Mouse (Mus musculus) stomach, postnatal 0 days (tissue): ENCODE data around the gene Jak1. TPM values are rescaled to one million over a fixed set of nuclear protein-coding genes. Genes with fewer than 3 reads are reported as not detected.

ENCODE experiments used
- ATAC-seq: fragments of 200-750 bp; cut with Nextera tagmentation; 2 replicates; pipeline ENCODE4 v1.8.0; 2017; ENCODE audit not compliant: low FRiP score, low TSS enrichment
- DNase-seq: peaks from one replicate; pipeline ENCODE4 v3.0.0-alpha.2; 2016; ENCODE audit warnings: low spot score
- H3K27ac ChIP-seq: fragments of 300-500 bp; sonication (generic); replicated peaks from 2 replicates; pipeline ENCODE4 v1.5.1; 2014; ENCODE audit warnings: mild to moderate bottlenecking, control low read depth
- H3K27me3 ChIP-seq: fragments of 300-500 bp; sonication (generic); 2 replicates; pipeline ENCODE4 v1.6.1; 2014; ENCODE audit warnings: low read length; ENCODE audit not compliant: control insufficient read depth, insufficient read depth
- H3K36me3 ChIP-seq: fragments of 300-500 bp; sonication (generic); 2 replicates; pipeline ENCODE4 v1.6.1; 2014; ENCODE audit warnings: low read length, mixed read lengths; ENCODE audit not compliant: control insufficient read depth, insufficient read depth
- H3K4me1 ChIP-seq: fragments of 300-500 bp; sonication (generic); replicated peaks from 2 replicates; pipeline ENCODE4 v1.6.1; 2014; ENCODE audit warnings: antibody characterized with exemption; ENCODE audit not compliant: control insufficient read depth, insufficient read depth
- H3K4me2 ChIP-seq: fragments of 300-500 bp; sonication (generic); replicated peaks from 2 replicates; pipeline ENCODE4 v1.6.1; 2014; ENCODE audit warnings: low read depth, mild to moderate bottlenecking, control low read depth, moderate library complexity
- H3K4me3 ChIP-seq: fragments of 300-500 bp; sonication (generic); 2 replicates; pipeline ENCODE4 v1.5.1; 2014; ENCODE audit warnings: low read depth, low read length, control low read depth
- H3K9ac ChIP-seq: fragments of 300-500 bp; sonication (generic); 2 replicates; pipeline ENCODE4 v1.6.1; 2014; ENCODE audit warnings: mild to moderate bottlenecking, low read length, control low read depth, mixed read lengths
- H3K9me3 ChIP-seq: fragments of 300-500 bp; sonication (generic); 2 replicates; pipeline ENCODE4 v1.6.1; 2016; ENCODE audit warnings: low read length; ENCODE audit not compliant: control insufficient read depth
- CTCF ChIP-seq: IDR thresholded peaks from 2 replicates; pipeline ENCODE4 v1.5.1; 2016; ENCODE audit warnings: antibody characterized with exemption, low read depth, mild to moderate bottlenecking, moderate library complexity
- EP300 ChIP-seq: optimal IDR thresholded peaks from 2 replicates; pipeline ENCODE3; 2016; ENCODE audit warnings: antibody characterized with exemption
- WGBS: fragments of 180-500 bp; shearing (Covaris S2); extraction: QIAGEN DNeasy Blood & Tissue Kit; methylation state at CpG from one replicate; pipeline ENCODE4 v1.1.7; 2014; 5-methylcytosine and 5-hydroxymethylcytosine counted together
- polyA plus RNA-seq: library from polyadenylated mRNA; unstranded; fragments of >200 nt; fragmentation: Nextera tagmentation; extraction: Ambion mirVana; gene quantifications from 2 replicates; pipeline ENCODE4 v1.2.1, GENCODE M21; 2015

The Jak1 gene
- polyA plus RNA-seq, 1 experiment from 2014 or later: 34.1 TPM

DNA sequence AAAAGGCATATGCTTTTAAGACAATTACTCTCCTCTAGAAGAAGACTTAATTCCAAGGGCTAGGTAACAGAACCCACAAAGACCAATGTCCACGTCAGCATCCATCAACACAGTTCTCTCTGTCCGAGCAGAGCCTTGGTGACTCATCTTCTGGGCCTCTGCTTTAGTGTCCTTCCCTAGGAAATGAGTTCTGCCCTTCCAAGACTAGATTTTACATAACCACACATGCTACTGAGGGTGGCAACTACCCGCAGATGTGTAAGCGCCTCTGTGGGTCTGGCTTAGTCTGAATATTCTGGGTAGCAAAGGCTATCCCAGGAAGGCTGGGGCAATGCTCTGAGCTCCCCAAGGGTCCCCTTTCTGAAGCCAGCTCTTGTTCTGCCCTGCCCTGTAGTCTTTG lies 99.3 kb downstream of the Jak1 start:
- Histone ChIP-seq H3K4me2 (no peak overlapping the region), H3K4me3 (no peak overlapping the region), H3K27ac (no peak overlapping the region), H3K27me3 (no peaks in the 10 kb centered on the region), H3K36me3 (peaks cover 28% of the 10 kb centered on the region), H3K4me1 (no peaks in the 10 kb centered on the region), H3K9ac (no peak overlapping the region), H3K9me3 (no peaks in the 10 kb centered on the region)
- WGBS: 66% methylated on average over 4 of the region's 4 CpGs
- TF ChIP-seq EP300: no peak
- TF ChIP-seq CTCF: no peak
- ATAC-seq: no peak
- DNase-seq: no peak

- H3K27ac ChIP-seq: no peak overlapping the region
- DNase-seq: no peak
- no peaks in the 10 kb centered on the region for H3K27me3 ChIP-seq
- H3K9ac ChIP-seq: no peak overlapping the region
- no peaks in the 10 kb centered on the region for H3K9me3 ChIP-seq
- TF ChIP-seq CTCF (no peak), EP300 (no peak)
- no peak overlapping the region for H3K4me2 ChIP-seq
- H3K4me1 ChIP-seq: no peaks in the 10 kb centered on the region
- no peak overlapping the region for H3K4me3 ChIP-seq
- H3K36me3 ChIP-seq: peaks cover 30% of the 10 kb centered on the region
- ATAC-seq: no peak
- WGBS: 70% methylated on average over 2 of the region's 2 CpGs
Measured at GRCm38 (mm10) chr4:101164673-101165072, 100.4 kb downstream of the Jak1 start.

DNA sequence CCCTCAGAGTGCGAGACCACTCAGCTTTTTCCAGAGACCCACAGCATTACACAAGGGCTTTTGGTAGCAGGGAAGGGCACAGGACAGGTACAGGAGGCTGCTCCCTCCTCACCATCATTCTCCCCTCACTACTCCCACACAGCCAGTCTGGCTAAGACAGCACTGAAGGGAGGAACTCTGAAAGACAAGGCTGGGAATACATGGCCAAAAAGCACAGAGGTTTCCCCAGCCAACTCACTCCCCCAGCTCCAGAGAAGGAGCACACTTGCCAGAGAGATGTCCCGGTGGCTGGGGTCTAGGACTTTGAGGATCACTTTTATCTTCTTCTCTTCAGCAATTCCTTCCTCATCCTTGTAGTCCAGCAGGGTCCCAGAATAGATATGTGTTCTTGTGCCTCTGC lies 100.9 kb downstream of the Jak1 start:
- Histone ChIP-seq H3K27ac (no peak overlapping the region), H3K9me3 (no peaks in the 10 kb centered on the region), H3K4me3 (no peak overlapping the region), H3K4me1 (no peaks in the 10 kb centered on the region), H3K36me3 (peaks cover 33% of the 10 kb centered on the region), H3K4me2 (no peak overlapping the region), H3K27me3 (no peaks in the 10 kb centered on the region), H3K9ac (no peak overlapping the region)
- 89% methylated on average over 2 of the region's 2 CpGs for WGBS
- ATAC-seq (no peak), DNase-seq (no peak)
- TF ChIP-seq CTCF: no peak
- TF ChIP-seq EP300: no peak

DNA sequence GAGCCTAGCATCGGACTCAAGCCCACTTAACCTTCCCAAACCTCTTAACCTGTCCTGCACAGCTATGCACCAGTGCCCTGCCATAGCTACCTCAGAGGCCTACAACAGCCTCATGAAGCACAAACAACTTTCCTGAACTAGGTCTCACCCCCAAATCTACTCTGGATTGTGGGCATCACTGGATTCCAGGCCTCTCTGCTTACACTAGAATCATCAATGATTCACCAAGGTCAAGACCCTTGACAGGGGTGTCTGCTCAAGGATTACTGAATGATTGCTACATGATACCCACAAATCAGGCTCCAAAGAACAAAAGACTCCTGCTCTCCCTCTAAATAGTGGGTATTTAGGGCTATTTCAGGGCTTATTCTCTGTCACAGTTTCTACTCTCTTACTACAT lies 104.3 kb downstream of the Jak1 start:
- Histone ChIP-seq H3K36me3 (peaks cover 37% of the 10 kb centered on the region), H3K27ac (no peak overlapping the region), H3K4me2 (no peak overlapping the region), H3K4me3 (no peak overlapping the region), H3K9me3 (no peaks in the 10 kb centered on the region), H3K9ac (no peak overlapping the region), H3K4me1 (no peaks in the 10 kb centered on the region), H3K27me3 (no peaks in the 10 kb centered on the region)
- TF ChIP-seq CTCF: no peak
- TF ChIP-seq EP300: no peak
- WGBS: 86% methylated on average over 1 of the region's 1 CpGs
- no peak for DNase-seq
- ATAC-seq: no peak

DNA sequence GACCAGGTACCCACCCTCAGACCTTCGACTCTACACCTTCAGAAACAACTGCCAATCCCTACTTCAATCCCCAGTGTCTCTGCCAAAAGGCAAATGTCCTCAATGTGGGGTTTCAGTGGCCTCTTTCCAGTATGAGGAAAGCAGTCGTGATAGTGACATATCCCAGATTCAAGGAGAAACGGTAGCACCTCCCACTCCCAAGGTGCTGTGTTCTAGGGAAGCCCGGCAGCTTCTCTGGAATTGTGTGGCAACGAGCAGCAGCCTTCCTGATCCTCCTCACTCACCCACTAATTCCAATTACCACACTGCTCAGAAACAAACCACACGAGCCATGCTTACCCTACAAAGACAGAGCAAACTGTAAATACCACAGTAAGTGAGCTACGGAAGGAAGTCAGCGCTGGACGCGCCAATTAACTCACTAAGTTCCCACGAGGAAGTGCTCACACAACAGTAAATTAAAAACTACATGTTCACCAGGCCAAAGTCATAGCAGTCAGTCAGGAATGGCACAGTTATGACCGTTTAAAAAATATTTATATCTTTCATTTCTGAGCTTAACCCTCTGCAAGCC lies 105.8 kb downstream of the Jak1 start:
- Histone ChIP-seq H3K27ac (no peak overlapping the region), H3K9ac (no peak overlapping the region), H3K9me3 (no peaks in the 10 kb centered on the region), H3K36me3 (peaks cover 41% of the 10 kb centered on the region), H3K4me1 (no peaks in the 10 kb centered on the region), H3K27me3 (no peaks in the 10 kb centered on the region), H3K4me2 (no peak overlapping the region), H3K4me3 (no peak overlapping the region)
- TF ChIP-seq CTCF (no peak), EP300 (no peak)
- ATAC-seq (no peak), DNase-seq (no peak)
- 62% methylated on average over 12 of the region's 12 CpGs for WGBS

DNA sequence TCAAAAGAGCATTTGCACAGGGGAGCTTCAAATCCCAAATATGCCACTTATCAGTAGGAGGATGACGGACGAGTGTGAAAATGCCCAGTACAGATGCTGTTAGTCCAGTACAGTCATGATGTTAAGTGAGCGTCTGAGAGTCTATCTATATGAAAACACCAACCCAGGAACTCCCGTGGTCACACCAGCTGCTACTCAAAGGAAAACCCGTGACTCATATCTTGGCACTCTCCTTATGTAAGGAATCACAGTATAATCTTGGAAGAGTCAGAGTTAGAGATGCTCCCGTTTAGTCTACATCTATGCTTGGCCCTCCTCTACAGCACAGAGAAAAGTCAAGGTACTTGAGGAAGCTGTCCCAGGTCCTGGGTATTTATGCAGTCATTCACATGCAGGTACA lies 106.8 kb downstream of the Jak1 start:
- ATAC-seq: no peak
- TF ChIP-seq EP300 (no peak), CTCF (no peak)
- no peak overlapping the region for H3K4me3 ChIP-seq
- H3K4me2 ChIP-seq: no peak overlapping the region
- H3K36me3 ChIP-seq: peaks cover 37% of the 10 kb centered on the region
- no peak overlapping the region for H3K9ac ChIP-seq
- DNase-seq: no peak
- H3K27me3 ChIP-seq: no peaks in the 10 kb centered on the region
- H3K9me3 ChIP-seq: no peaks in the 10 kb centered on the region
- no peaks in the 10 kb centered on the region for H3K4me1 ChIP-seq
- 59% methylated on average over 6 of the region's 6 CpGs for WGBS
- H3K27ac ChIP-seq: no peak overlapping the region
